Comparison of ENCODE assay signal across 16 mouse cellular contexts in genomic region chr17:52599141-52599540, GRCm38 (mm10). TPM values are rescaled to one million over a fixed set of nuclear protein-coding genes. Genes with fewer than 3 reads are reported as not detected.
"Had no signal": no experiment of that assay in that cellular context is flagged by ENCODE, and none has a peak within 500 bp of the region (broad histone marks: within the 10 kb centered on the region; RNA-seq: fewer than 3 reads in every experiment).

No protein-coding gene starts in this region.

- H3K36me3 ChIP-seq: lung, embryonic 15.5 days; midbrain, embryonic 13.5 days; midbrain, embryonic 15.5 days; neural tube, embryonic 12.5 days; stomach, embryonic 15.5 days had no signal

- H3K4me3 ChIP-seq: lung, embryonic 15.5 days; megakaryocyte, embryonic 14.5 days; midbrain, embryonic 13.5 days; midbrain, embryonic 15.5 days; neural tube, embryonic 12.5 days; stomach, embryonic 15.5 days had no signal

- H3K27ac ChIP-seq: lung, embryonic 15.5 days; macrophage; midbrain, embryonic 13.5 days; midbrain, embryonic 15.5 days; neural tube, embryonic 12.5 days; stomach, embryonic 15.5 days; stomach, postnatal 0 days had no signal

- DNase-seq: lung, adult 2 months; lung, postnatal 14 days; lung, postnatal 36 days; right cerebral cortex, postnatal 14 days; thymus, adult 2 months; thymus, postnatal 25 days; thymus, postnatal 4 days had no signal

- H3K4me1 ChIP-seq: lung, embryonic 15.5 days; neural tube, embryonic 12.5 days had no signal

- H3K27me3 ChIP-seq: midbrain, embryonic 13.5 days; midbrain, embryonic 15.5 days had no signal

RNA-seq across cellular contexts. Expression of gene Kcnh8, which starts 3.4 kb away (rescaled TPM):
- polyA plus RNA-seq: macrophage; spleen, adult 2 months had no signal
